Mouse (Mus musculus) forebrain, embryonic 15.5 days (tissue): ENCODE data around the gene Polr3c. TPM values are rescaled to one million over a fixed set of nuclear protein-coding genes. Genes with fewer than 3 reads are reported as not detected.
A peak's percentile ranks its signal among the peaks of the same experiment; 100 is the strongest.
"Not testable (repeated sequence)": the region's sequence is repeated elsewhere in the genome, so short reads cannot be mapped to it uniquely, and the experiment has no call there.

Experiments used
- ATAC-seq: fragments of 200-750 bp; cut with Nextera tagmentation; replicated peaks from 2 replicates; pipeline ENCODE4 v1.8.0; 2017; ENCODE audit warnings: mild to moderate bottlenecking, moderate TSS enrichment, moderate library complexity
- H3K27ac ChIP-seq: fragments of 300-500 bp; sonication (generic); replicated peaks from 2 replicates; pipeline ENCODE4 v1.5.1; 2015; ENCODE audit warnings: mild to moderate bottlenecking, inconsistent platforms
- H3K27me3 ChIP-seq: fragments of 300-500 bp; sonication (generic); 2 replicates; pipeline ENCODE4 v1.6.1; 2015; ENCODE audit warnings: inconsistent platforms
- H3K36me3 ChIP-seq: fragments of 300-500 bp; sonication (generic); 2 replicates; pipeline ENCODE4 v1.6.1; 2015; ENCODE audit warnings: mild to moderate bottlenecking, inconsistent platforms
- H3K4me1 ChIP-seq: fragments of 300-500 bp; sonication (generic); 2 replicates; pipeline ENCODE4 v1.6.1; 2015; ENCODE audit warnings: inconsistent platforms
- H3K4me2 ChIP-seq: fragments of 300-500 bp; sonication (generic); replicated peaks from 2 replicates; pipeline ENCODE4 v1.6.1; 2015; ENCODE audit warnings: mild to moderate bottlenecking, inconsistent platforms
- H3K4me3 ChIP-seq: fragments of 300-500 bp; sonication (generic); 2 replicates; pipeline ENCODE4 v1.5.1; 2015; ENCODE audit warnings: mild to moderate bottlenecking, inconsistent platforms
- H3K9ac ChIP-seq: fragments of 300-500 bp; sonication (generic); replicated peaks from 2 replicates; pipeline ENCODE4 v1.6.1; 2015; ENCODE audit warnings: mild to moderate bottlenecking, inconsistent platforms
- H3K9me3 ChIP-seq: fragments of 300-500 bp; sonication (generic); 2 replicates; pipeline ENCODE4 v1.6.1; 2016; ENCODE audit warnings: inconsistent platforms
- WGBS: fragments of 180-500 bp; shearing (Covaris S2); methylation state at CpG from one replicate; pipeline ENCODE4 v1.1.7; 2015; ENCODE audit warnings: mixed read lengths; 5-methylcytosine and 5-hydroxymethylcytosine counted together
- polyA plus RNA-seq: library from polyadenylated mRNA; unstranded; fragments of >200 nt; fragmentation: Nextera tagmentation; extraction: Ambion mirVana; gene quantifications from 2 replicates; pipeline ENCODE4 v1.2.1, GENCODE M21; 2015

The Polr3c gene
- polyA plus RNA-seq, 1 experiment from 2014 or later: 33.5 TPM

GRCm38 (mm10) chr3:96686057-96686456, 41.4 kb downstream of the Polr3c start:
- H3K4me3 ChIP-seq, H3K9ac ChIP-seq, H3K4me1 ChIP-seq, H3K4me2 ChIP-seq, H3K36me3 ChIP-seq, H3K27me3 ChIP-seq, H3K9me3 ChIP-seq, H3K27ac ChIP-seq, ATAC-seq: not testable (repeated sequence)
- WGBS: 95% methylated on average over 5 of the region's 5 CpGs

GRCm38 (mm10) chr3:96684822-96685156, 42.6 kb downstream of the Polr3c start:
- Histone ChIP-seq H3K36me3 (no peaks in the 10 kb centered on the region), H3K4me3 (peak overlapping the region; percentile 10), H3K9me3 (no peaks in the 10 kb centered on the region), H3K27ac (no peak overlapping the region), H3K9ac (0 out of 2 replicates have a peak overlapping the region, but pooled peaks have one; percentile 10), H3K4me1 (peaks cover 14% of the 10 kb centered on the region; the same call in 1 of the 2 replicates), H3K4me2 (peak overlapping the region; percentile 34), H3K27me3 (no peaks in the 10 kb centered on the region)
- ATAC-seq: no peak
- 43% methylated on average over 28 of the region's 28 CpGs for WGBS

GRCm38 (mm10) chr3:96684151-96684821, 43.1 kb downstream of the Polr3c start:
- H3K4me3 ChIP-seq: peak overlapping the region; percentile 10; the same call in 1 of the 2 replicates
- H3K4me2 ChIP-seq: peak overlapping the region; percentile 34
- H3K27me3 ChIP-seq: no peaks in the 10 kb centered on the region
- no peak for ATAC-seq
- no peaks in the 10 kb centered on the region for H3K36me3 ChIP-seq
- WGBS: 66% methylated on average over 17 of the region's 17 CpGs
- no peaks in the 10 kb centered on the region for H3K9me3 ChIP-seq
- H3K9ac ChIP-seq: 0 out of 2 replicates have a peak overlapping the region, but pooled peaks have one; percentile 10
- H3K27ac ChIP-seq: no peak overlapping the region
- H3K4me1 ChIP-seq: peaks cover 14% of the 10 kb centered on the region; the same call in 1 of the 2 replicates

- Histone ChIP-seq H3K36me3 (no peaks in the 10 kb centered on the region), H3K4me1 (peaks cover 14% of the 10 kb centered on the region; the same call in 1 of the 2 replicates), H3K4me2 (no peak overlapping the region), H3K9ac (no peak overlapping the region), H3K27ac (no peak overlapping the region), H3K4me3 (no peak overlapping the region), H3K27me3 (no peaks in the 10 kb centered on the region), H3K9me3 (no peaks in the 10 kb centered on the region)
- ATAC-seq: no peak
- WGBS: 89% methylated on average over 3 of the region's 3 CpGs
Measured at GRCm38 (mm10) chr3:96683496-96683895, 43.9 kb downstream of the Polr3c start.

- Histone ChIP-seq H3K9ac (no peak overlapping the region), H3K4me2 (no peak overlapping the region), H3K4me1 (peaks cover 13% of the 10 kb centered on the region; the same call in 1 of the 2 replicates), H3K9me3 (no peaks in the 10 kb centered on the region), H3K36me3 (no peaks in the 10 kb centered on the region), H3K27me3 (no peaks in the 10 kb centered on the region), H3K4me3 (no peak overlapping the region), H3K27ac (peak overlapping the region; percentile 3; the same call in 1 of the 2 replicates)
- 16% methylated on average over 12 of the region's 12 CpGs for WGBS
- ATAC-seq: peak; percentile 61
Measured at GRCm38 (mm10) chr3:96680269-96680956, 47.0 kb downstream of the Polr3c start.

- no peak overlapping the region for H3K9ac ChIP-seq
Measured at GRCm38 (mm10) chr3:96679159-96679674, 48.2 kb downstream of the Polr3c start.

GRCm38 (mm10) chr3:96678456-96678855, 49.0 kb downstream of the Polr3c start:
- no peaks in the 10 kb centered on the region for H3K36me3 ChIP-seq
- ATAC-seq: no peak
- WGBS: 57% methylated on average over 7 of the region's 7 CpGs

More at GRCm38 (mm10) chr3:96679159-96679674, 48.2 kb downstream of the Polr3c start:
- H3K4me2 ChIP-seq: no peak overlapping the region
- 20% methylated on average over 5 of the region's 5 CpGs for WGBS
- H3K36me3 ChIP-seq: no peaks in the 10 kb centered on the region
- peaks cover 6% of the 10 kb centered on the region; the same call in 1 of the 2 replicates for H3K4me1 ChIP-seq
- no peak for ATAC-seq
- no peaks in the 10 kb centered on the region for H3K27me3 ChIP-seq
- H3K9me3 ChIP-seq: no peaks in the 10 kb centered on the region
- H3K27ac ChIP-seq: no peak overlapping the region
- H3K4me3 ChIP-seq: no peak overlapping the region

GRCm38 (mm10) chr3:96675690-96676089, 51.7 kb downstream of the Polr3c start:
- no peak overlapping the region for H3K27ac ChIP-seq
- H3K36me3 ChIP-seq: no peaks in the 10 kb centered on the region
- ATAC-seq: no peak
- no peak overlapping the region for H3K9ac ChIP-seq
- H3K9me3 ChIP-seq: no peaks in the 10 kb centered on the region
- peaks cover 6% of the 10 kb centered on the region; the same call in 1 of the 2 replicates for H3K4me1 ChIP-seq
- 17% methylated on average over 3 of the region's 3 CpGs for WGBS
- H3K4me2 ChIP-seq: no peak overlapping the region
- H3K27me3 ChIP-seq: no peaks in the 10 kb centered on the region; the same call in 1 of the 2 replicates
- no peak overlapping the region for H3K4me3 ChIP-seq

More at GRCm38 (mm10) chr3:96678456-96678855, 49.0 kb downstream of the Polr3c start:
- Histone ChIP-seq H3K27ac (no peak overlapping the region), H3K27me3 (no peaks in the 10 kb centered on the region), H3K4me1 (peaks cover 6% of the 10 kb centered on the region; the same call in 1 of the 2 replicates), H3K4me2 (no peak overlapping the region), H3K9me3 (no peaks in the 10 kb centered on the region), H3K4me3 (no peak overlapping the region), H3K9ac (no peak overlapping the region)

GRCm38 (mm10) chr3:96675171-96675570, 52.3 kb downstream of the Polr3c start:
- no peak for ATAC-seq
- Histone ChIP-seq H3K27ac (no peak overlapping the region), H3K4me3 (no peak overlapping the region), H3K4me2 (no peak overlapping the region), H3K36me3 (no peaks in the 10 kb centered on the region), H3K27me3 (no peaks in the 10 kb centered on the region; the same call in 1 of the 2 replicates), H3K4me1 (peaks cover 7% of the 10 kb centered on the region; the same call in 1 of the 2 replicates), H3K9me3 (no peaks in the 10 kb centered on the region), H3K9ac (no peak overlapping the region)
- 86% methylated on average over 3 of the region's 3 CpGs for WGBS

- Histone ChIP-seq H3K4me2 (no peak overlapping the region), H3K27me3 (no peaks in the 10 kb centered on the region; the same call in 1 of the 2 replicates), H3K4me1 (peaks cover 5% of the 10 kb centered on the region; the same call in 1 of the 2 replicates), H3K9ac (no peak overlapping the region), H3K36me3 (no peaks in the 10 kb centered on the region), H3K27ac (no peak overlapping the region), H3K9me3 (no peaks in the 10 kb centered on the region), H3K4me3 (no peak overlapping the region)
- no peak for ATAC-seq
- WGBS: 80% methylated on average over 8 of the region's 8 CpGs
Measured at GRCm38 (mm10) chr3:96674442-96674841, 53.0 kb downstream of the Polr3c start.

GRCm38 (mm10) chr3:96673514-96673913, 53.9 kb downstream of the Polr3c start:
- Histone ChIP-seq H3K36me3 (no peaks in the 10 kb centered on the region), H3K9ac (no peak overlapping the region), H3K27me3 (no peaks in the 10 kb centered on the region; the same call in 1 of the 2 replicates), H3K9me3 (no peaks in the 10 kb centered on the region), H3K4me2 (no peak overlapping the region), H3K27ac (no peak overlapping the region), H3K4me3 (no peak overlapping the region), H3K4me1 (peaks cover 5% of the 10 kb centered on the region; the same call in 1 of the 2 replicates)
- 80% methylated on average over 4 of the region's 4 CpGs for WGBS
- ATAC-seq: no peak

GRCm38 (mm10) chr3:96671519-96671918, 55.9 kb downstream of the Polr3c start:
- Histone ChIP-seq H3K9ac (no peak overlapping the region), H3K27me3 (no peaks in the 10 kb centered on the region; the same call in 1 of the 2 replicates), H3K27ac (no peak overlapping the region), H3K4me1 (peaks cover 5% of the 10 kb centered on the region; the same call in 1 of the 2 replicates), H3K4me3 (no peak overlapping the region), H3K4me2 (no peak overlapping the region), H3K36me3 (no peaks in the 10 kb centered on the region), H3K9me3 (no peaks in the 10 kb centered on the region)
- 98% methylated on average over 5 of the region's 5 CpGs for WGBS
- ATAC-seq: no peak
